Mouse (Mus musculus) C2C12 (cell line): Measurements from ENCODE around the gene Tmem40.

Source experiments
- CTCF ChIP-seq: IDR thresholded peaks from one replicate; pipeline ENCODE4 v1.5.1; 2011; ENCODE audit not compliant: control insufficient read depth, insufficient read depth, insufficient read length
- MAX ChIP-seq: IDR thresholded peaks from one replicate; pipeline ENCODE4 v1.6.1; 2011; ENCODE audit warnings: mild to moderate bottlenecking, control low read depth
- MYOD1 ChIP-seq: IDR thresholded peaks from one replicate; pipeline ENCODE4 v1.6.1; 2011; ENCODE audit warnings: low read depth; ENCODE audit not compliant: control insufficient read depth, insufficient read length

- no peak for TF ChIP-seq MAX
- no peak for TF ChIP-seq MYOD1
- TF ChIP-seq CTCF, result no peak
Measured at GRCm38 (mm10) chr6:115811606-115812005, 49.4 kb upstream of the Tmem40 start.
